Mouse (Mus musculus): ENCODE results near the gene Wipf2.
"Not testable (repeated sequence)": the region's sequence is repeated elsewhere in the genome, so short reads cannot be mapped to it uniquely, and the experiment has no call there.

Wipf2 gene

DNA sequence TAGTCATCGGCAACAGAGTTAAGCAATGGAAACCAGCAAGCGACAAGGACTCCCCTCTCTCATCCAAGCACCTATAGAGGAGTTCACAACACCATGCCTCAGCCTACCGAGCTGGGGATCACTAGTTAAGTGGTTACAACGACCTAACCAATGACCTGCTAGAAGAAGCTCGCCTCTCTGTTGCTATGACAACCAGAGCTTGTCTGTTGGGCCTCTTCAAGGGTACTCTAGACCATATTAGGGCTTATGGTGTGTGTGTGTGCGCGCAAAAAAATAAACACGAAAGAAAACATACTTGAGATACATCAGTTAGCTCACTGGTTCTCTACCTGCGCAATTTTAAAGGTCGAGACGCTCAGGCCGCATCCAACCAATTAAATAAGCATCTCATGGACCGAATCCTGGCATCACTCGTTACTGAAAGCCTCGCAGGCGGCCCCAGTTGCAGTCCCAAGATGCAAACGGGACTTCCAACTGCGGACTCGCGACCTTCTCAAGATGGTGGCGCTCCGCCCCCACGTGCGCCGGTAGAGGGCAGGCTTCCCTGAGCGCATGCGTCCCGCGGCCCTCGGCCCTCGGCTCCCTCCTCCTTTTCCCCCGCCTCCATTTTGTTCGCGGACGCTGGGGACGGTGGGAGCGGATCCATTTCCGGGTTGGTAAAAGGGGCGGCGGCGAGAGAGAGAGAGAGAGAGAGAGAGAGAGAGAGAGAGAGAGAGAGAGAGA, at the start of gene Wipf2:
TSS of gene Wipf2 (plus strand) at position 611 of the 723 bp plus-strand sequence.
- DNase-seq: peak; percentile 94

DNA sequence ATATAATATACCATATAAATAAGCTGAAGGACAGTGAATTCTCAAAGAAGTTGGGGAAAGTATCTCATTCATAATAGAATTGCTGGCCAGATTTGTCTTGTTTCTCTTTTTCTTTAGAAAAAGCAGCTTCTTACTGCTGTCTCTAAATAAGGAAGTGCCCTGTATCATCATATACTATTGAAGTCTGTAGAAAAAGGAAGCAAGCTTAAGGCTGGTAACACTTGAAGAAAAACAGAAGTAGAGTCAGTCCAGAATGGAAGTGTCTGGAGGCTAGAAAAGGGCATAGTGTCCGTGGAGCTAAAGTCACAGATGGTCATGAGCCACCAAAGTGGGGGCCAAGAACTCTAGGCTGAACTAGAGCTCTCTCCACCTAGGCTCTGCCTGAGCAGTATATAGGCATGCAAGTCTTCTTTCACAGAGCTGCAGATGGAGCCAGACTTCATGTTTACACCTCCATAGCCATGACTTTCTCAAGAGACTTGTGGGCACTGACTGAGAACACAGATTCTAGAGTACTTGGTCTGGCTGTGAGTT, 46.7 kb upstream of the Wipf2 start:
- no peak for DNase-seq

DNA sequence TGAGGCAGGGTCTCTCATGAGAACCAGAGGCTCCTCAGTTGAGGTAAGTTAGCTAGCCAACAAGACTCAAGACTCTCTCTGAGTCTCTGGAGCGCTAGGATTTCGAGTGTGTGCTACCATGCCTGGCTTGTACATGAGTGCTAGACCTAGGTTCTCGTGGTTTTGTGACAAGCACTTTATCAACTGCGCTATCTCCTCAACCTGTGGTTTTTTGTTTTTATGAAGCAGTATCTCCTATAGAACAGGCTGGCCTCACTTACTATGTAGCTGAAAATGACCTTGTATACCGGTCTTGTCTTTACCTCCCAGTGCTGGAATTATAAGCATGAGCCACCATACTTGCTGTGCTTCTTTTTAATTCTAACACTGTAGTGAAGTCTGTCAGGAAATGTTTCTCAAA, 42.5 kb upstream of the Wipf2 start:
- no peak for DNase-seq

DNA sequence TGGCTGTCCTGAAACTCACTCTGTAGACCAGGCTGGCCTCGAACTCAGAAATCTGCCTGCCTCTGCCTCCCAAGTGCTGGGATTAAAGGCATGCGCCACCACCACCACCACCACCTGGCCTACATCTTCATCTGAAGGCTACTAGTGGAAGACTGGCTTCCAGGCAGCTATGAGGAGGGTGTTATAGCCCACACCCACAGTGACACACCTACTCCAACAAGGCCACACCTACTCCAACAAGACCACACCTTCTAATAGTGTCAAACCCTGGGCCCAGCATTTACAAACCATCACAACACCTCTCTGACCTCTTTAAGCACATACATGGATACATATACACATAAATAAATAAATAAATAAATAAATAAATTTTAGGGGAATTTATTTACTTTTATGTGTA, 37.4 kb upstream of the Wipf2 start:
- not testable (repeated sequence) for DNase-seq

DNA sequence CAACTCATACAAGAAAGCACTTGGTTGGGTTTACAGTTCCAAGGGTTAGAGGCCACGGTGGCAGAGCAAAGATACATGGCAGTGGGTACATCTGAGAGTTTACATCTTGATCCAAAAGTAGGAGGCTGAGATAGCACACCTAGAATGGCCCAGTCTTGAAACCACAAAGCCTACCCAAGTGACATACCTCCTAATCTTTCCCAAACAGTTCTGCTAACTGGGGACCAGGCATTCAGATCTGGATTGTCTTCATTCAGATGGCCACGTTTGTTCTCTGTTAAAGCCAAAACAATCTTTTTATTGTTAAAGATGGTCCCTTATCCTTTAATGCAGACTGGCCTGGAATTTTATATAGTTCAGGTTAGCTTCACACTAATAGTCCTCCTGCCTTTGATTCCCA, 35.6 kb upstream of the Wipf2 start:
- no peak for DNase-seq

DNA sequence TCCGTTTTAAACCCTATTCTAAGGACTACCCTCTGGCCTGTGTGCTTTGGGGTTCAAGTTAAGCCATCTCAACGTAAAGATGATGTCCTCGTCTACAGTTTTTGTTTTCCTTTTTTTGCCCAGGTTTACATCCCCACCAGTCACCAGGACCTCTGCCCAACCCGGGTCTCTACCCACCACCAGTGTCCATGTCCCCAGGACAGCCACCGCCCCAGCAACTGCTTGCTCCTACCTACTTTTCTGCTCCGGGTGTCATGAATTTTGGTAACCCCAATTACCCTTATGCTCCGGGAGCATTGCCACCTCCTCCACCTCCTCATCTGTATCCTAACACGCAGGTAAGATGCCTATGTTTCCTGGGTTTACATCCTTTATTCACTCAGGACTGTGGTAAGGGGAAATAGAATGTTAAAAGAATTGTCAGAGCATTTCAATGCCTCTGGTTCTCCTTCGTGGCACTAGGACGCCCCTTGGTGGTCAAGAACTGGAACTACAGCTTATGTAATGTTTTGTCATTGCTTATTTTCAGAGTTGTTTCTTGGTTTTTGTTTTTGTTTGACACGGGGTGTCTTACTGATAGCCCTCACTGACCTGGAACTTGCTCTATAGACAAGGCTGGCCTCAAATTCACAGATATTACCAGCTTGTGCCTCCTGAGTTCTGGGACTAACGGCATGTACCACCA, 34.2 kb upstream of the Wipf2 start:
- DNase-seq: peak; percentile 44

DNA sequence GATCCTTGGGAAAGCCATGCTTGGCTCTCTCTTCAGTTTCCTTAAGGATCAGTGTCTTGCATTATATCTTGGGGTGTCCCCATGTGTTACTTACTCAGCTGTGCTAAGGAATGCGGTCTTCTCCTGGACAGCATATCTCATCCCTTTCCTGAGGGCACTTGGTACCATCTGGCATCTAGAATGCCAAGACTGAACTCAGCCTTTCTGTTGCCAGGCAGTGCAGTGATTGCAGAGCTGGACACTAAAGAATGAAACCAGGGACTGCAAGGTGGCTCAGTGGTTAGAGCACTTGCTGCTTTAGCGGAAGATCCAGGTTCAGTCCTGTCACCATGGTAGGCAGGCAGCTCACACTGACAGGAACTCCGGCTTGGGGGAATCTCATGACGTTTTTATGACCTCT, 33.6 kb upstream of the Wipf2 start:
- no peak for DNase-seq

DNA sequence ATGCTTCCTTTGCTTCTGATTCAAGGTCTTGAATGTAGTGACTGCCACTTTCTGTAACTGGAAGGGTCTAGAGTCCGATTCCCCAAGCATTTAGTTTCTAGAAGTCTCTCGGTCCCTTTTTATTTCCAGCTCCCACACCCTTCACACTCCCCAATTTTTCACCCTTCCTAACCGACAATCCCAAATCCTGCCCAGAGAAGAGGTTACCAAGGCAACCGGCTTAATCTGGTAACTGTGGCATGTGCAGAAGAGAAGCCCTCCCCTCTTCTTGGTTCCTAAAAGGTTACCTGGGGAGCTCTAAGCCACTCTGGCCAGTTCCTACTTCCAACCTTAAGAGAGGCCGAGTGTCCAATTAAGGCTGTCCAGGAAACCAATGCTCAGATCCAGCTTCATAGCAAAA, 28.1 kb upstream of the Wipf2 start:
- DNase-seq: no peak

DNA sequence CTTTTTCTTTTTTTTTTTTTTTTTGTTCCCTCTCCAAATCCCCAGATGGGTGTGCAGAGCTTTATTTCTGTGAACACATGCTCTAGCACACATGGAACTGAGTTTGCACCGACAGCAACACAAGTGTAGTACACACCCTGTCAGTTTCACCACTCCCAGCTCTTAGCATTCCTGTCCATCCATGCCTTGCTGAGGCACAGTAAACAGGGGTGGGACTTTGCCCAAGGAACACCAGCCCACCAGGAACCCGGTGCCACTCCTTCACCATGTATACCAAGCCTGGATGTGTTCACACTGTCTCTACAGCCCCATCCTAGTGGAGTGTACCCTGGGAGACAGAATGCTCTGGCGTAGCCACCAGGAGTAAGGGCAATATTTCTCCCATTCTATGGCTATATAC, 27.7 kb upstream of the Wipf2 start:
- DNase-seq: no peak

DNA sequence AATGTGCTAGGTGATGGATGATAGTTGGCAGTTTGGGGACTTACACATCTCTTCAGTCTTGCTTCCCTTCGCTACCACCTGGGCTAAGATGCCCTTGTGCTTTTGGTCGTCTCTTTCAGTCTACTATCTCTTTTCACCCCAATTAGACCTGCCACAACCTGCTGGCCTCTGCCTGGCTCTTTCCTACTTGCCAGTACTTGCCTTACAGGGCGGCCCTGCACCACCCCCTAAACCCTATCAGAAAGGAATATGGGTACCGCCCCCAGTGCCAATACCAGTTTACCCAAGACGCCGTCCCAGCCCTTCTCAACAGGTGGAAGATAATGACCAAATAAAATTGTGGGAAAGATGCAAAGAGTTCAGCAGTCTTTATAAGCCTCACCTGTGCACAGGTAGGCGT, 27.3 kb upstream of the Wipf2 start:
- no peak for DNase-seq

DNA sequence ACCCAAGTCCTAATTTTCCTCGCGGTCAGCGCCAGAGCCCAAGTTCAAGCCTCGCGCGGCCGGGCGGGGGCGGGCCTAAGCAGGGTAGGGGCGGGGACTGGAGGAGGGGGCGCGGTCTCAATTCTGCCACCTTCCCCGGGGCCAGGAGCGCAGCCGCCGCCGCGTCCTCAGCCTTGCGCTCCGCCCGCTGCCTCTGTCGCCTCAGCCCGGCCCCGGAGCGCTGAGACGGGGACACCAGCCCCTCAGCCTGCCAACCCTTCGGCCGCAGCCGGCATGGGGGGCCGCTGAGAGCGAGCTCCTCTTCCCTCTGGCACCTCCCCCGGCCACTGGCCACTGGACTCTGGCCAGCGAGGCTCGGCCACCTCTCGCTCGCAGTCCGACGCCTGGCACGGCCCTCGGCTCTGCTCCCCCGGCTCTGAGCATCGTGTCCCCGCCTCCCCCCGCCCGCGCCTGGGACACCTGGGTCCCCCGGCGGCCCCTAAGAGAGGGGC, 26.7 kb upstream of the Wipf2 start, which contains the start of gene Rapgefl1:
TSS of gene Rapgefl1 (plus strand) at position 135 of the 491 bp plus-strand sequence.
- DNase-seq: peak; percentile 81

DNA sequence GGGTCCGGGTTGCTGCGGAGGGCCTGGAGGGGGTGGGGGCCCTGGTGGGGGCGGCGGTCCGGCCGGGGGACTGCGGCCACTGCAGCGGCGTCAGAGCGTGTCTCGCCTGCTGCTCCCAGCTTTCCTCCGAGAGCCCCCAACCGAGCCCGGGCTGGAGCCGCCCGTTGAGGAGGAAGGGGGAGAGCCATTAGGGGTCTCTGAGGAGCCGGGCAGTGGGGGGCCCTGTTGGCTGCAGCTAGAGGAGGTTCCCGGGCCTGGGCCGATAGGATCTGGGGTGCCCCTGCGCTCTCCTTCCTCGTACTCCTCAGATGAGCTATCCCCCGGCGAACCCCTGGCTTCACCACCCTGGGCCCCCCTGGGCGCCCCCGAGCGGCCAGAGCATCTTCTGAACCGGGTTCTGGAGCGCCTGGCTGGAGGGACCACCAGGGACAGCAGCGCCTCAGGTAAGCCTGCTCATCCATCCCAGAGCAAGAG, 26.2 kb upstream of the Wipf2 start:
- DNase-seq: no peak

DNA sequence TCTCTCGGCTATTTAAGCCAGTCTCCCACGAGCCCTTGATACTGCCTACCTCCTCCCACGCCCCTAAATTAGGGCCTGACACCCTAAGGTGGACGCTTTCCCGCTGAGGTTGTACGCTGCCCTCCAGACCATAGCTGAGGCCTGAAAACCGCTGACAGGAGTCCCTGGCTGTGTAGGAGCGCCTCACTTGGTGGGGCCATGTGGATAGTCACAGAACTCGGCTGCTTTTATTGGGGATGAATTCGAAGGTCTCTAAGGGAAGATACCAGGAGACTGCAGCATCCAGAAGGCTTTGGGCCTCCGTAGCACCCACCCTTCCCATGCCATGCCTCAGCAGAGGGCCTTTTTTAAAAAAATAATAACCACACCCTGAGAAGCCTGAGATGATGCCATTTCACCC, 25.5 kb upstream of the Wipf2 start:
- no peak for DNase-seq

DNA sequence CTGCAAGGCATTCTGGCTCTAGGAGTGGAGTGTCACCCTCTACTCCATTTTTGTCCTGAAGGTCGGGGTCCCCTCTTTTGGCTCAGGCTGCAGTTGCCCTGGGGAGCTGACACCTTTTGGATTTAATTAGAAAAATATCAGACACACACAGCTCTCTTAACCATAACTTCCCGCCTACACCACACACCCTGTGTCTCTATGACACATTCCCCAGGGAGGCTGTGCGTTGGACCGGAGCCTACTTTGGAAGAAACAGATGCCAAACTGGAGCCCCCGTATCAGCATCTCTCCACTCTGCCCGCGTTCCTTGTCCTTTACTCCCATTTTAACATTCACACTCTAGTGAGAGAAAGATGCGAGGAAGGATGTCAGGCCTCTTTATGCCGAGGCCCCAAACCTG, 24.9 kb upstream of the Wipf2 start:
- DNase-seq: no peak

DNA sequence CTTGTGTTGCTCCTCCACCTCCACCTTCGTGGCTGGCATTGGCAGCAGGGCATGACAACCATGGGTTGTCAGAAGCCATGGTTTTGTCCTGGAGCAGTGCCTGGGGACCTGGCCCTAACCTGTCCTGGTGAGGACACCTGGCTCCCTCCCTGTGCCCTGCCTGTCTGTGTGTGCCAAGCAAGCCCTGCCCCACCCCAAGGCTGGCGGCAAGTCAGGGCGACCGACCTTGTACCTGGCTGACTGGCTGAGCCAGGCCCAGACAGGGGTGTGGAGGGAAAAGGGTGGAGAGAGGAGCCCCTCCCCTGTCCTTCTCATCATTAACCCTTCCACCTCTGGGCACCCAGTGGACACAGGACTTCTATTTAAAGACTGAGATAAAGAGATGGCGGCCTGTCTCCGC, 24.0 kb upstream of the Wipf2 start:
- DNase-seq: no peak

DNA sequence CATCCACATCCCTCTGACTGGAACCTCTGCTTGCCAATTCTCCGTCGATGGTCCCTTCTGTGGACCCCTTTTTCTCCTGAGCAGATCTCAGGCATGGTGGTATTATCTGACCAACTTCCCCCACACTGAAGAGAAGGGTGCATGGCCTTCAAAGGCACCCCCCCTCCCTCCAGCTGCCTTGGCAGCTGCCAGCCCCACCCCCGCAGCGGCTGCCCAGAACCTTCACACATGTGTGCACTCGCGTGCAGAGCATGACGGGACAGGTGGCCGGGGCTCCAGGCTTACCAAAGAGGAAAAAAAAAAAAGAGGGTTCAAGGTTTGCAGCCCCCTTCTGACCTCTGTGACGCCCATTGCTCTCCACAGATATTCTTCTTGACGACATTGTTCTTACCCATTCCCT, 23.5 kb upstream of the Wipf2 start:
- no peak for DNase-seq

DNA sequence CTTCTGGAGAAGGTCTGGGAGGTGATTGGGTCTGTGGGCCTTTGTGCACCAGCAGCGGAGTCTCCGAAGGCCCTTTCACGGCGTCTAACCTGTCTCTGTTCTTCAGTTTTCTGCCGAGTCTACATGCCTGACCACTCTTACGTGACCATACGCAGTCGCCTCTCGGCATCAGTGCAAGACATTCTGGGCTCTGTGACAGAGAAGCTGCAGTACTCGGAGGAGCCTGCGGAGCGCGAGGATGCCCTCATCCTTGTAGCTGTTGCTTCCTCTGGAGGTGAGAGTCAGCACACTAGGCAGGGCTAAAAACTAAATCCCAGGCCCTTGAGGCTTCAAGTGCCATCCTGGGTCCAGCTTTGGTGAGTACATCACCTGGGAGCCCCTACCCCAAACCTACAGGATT, 17.4 kb upstream of the Wipf2 start:
- peak; percentile 52 for DNase-seq

DNA sequence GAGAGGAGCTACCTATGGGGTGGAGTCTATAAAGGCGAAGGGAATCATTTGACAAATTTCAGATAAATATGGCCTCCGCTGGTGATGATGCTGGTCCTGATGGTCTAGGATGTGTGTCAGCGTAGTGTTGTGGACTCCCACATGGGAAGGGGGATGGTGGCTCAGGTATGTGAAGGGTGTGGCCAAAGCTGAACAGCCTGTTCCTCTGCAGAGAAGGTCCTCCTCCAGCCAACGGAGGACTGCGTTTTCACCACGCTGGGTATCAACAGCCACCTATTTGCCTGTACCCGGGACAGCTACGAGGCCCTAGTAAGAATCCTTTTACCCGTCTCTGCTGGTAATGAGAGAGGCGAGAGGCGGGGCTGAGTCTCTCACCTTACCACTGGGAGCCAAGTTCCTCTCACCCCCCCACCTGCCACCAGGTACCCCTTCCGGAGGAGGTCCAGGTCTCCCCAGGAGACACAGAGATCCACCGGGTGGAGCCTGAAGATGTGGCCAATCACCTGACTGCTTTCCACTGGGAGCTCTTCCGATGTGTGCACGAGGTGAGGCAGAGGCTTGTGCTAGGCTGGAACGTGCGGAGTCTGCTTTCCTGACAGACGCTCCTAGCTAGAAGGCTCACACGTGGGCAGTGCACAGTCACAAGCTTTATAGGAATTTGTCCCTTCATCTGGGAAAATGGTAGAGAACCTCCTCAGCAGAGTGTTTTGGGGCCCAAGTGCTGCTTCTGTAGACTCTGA, 16.4 kb upstream of the Wipf2 start:
- DNase-seq: no peak

DNA sequence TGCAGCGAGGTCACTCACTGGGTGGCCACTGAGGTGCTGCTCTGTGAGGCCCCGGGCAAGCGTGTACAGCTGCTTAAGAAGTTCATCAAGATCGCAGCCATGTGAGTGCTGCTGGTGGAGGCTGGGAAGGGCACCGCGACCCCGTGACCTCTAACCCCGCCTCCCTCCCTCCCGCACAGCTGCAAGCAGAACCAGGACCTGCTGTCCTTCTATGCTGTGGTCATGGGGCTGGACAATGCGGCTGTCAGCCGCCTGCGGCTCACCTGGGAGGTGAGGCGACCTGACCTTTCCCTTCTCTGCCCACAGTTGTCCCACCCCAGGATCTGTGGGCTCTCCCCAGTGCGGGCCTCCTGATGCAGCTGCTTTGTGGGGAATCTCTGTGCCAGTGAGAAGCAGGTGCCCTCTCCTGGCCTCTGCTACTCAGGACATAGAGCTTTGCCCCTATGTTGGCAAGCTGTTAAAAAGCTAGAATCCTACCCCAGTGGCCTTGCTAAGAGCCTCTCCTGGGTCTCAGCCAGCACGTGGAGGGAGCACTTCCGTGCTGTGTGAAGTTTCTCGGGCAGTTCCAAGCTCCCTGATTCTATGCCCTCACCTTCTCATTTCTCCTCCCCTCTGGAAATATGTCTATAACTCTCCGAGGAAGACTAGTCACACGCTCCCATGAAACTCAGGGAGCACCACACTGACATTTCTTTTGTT, 14.1 kb upstream of the Wipf2 start:
- no peak for DNase-seq

DNA sequence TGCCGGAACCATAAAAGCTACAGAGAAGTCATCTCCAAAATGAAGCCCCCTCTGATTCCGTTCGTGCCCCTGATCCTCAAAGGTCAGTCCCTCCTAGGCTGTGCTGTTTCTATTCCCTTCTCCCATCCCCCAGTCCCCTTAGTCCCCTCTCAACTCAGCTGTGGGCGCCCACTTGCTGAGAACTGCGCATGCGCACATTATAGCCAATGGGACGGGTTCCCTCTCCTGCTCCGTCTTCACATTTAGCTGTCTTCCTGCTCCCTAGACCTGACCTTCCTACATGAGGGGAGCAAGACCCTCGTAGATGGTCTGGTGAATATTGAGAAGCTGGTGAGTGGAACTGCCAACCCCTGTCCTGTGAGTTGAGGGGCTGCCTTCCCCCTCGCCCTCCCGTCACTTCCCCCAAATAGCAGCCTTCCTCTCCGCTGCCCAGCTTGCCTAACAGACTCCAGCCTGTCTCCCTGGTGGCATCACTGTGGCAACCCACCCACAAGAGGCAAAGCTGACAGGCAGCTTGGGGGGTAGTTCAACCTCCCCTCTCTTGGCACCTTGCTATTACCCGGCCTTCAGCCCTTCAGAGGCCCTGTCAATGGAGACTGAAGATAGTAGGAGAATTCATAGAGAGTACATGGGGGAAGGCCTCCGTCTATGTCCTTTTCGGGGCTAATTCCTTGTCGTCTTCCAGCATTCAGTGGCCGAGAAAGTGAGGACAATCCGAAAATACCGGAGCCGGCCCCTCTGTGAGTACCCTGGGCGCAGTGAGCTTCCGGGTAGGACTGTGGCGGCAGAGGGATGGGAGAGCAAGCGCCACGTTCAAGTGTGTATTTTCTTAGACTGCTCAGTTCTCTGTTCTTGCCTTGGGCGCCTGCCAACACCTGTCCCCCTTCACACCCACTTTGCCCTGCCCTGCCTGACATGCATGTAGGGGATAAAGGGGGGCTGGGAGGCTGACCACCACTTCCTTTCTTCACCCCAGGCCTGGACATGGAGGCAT, 13.0 kb upstream of the Wipf2 start:
- DNase-seq: no peak

DNA sequence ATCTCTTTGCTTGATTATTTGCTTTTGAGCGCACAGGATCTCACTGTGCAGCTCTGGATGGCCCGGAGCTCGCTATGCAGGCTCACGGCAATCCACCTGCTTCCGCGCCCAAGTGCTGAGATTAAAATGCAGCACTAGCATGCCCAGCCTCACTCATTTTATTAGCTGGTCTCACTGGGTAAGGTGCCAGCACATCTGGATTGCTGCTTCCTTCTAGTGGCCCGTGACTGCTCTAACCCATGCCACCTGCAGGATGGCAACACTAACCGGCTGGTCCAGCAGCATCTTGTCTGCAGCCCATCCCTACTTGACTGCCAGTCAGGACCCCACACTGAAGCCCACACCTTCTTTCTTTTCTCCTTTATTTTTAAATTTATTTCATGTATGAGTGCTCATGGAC, 9.3 kb upstream of the Wipf2 start:
- no peak for DNase-seq
